Mouse (Mus musculus) bone marrow macrophage, adult 2 months (primary cell): Measurements from ENCODE around the gene Timm10b.

Source experiments
- CTCF ChIP-seq: IDR thresholded peaks from 2 replicates; pipeline ENCODE4 v1.5.1; 2012; ENCODE audit warnings: low read depth, mild to moderate bottlenecking, low read length, moderate library complexity
- POLR2A ChIP-seq: IDR thresholded peaks from 2 replicates; pipeline ENCODE4 v1.6.1; 2012; ENCODE audit warnings: mild to moderate bottlenecking, low read depth, low read length, borderline replicate concordance

GRCm38 (mm10) chr7:105614400-105614799 is 25.5 kb upstream of the Timm10b start:
- no peak for TF ChIP-seq CTCF
- TF ChIP-seq POLR2A, result no peak
